Comparison of ENCODE assay signal across 24 mouse cellular contexts in genomic region chr11:108396076-108396829, GRCm38 (mm10). TPM values are rescaled to one million over a fixed set of nuclear protein-coding genes. Genes with fewer than 3 reads are reported as not detected.
DNase-seq lines count a peak whose midpoint lies in the region; ATAC-seq and TF ChIP-seq lines count a peak whose summit lies in the region.
"Had no signal": no experiment of that assay in that cellular context is flagged by ENCODE, and none has a peak within 500 bp of the region (broad histone marks: within the 10 kb centered on the region; RNA-seq: fewer than 3 reads in every experiment).

No protein-coding gene starts in this region.

- no peak overlapping the region for H3K9ac ChIP-seq in liver, embryonic 12.5 days
- no peak overlapping the region for H3K9ac ChIP-seq in liver, embryonic 11.5 days (ENCODE audit: low read depth, low read length)
- H3K9ac ChIP-seq in liver, postnatal 0 days (replicated peaks): peak overlapping the region; percentile 68
- H3K9ac ChIP-seq: forebrain, embryonic 12.5 days; forebrain, embryonic 15.5 days; heart, embryonic 13.5 days; hindbrain, embryonic 13.5 days had no signal

- no peaks in the 10 kb centered on the region for H3K27me3 ChIP-seq in erythroblast, embryonic 14.5 days (ENCODE audit: control insufficient read depth)
- H3K27me3 ChIP-seq in liver, embryonic 12.5 days (replicated peaks): no peaks in the 10 kb centered on the region
- H3K27me3 ChIP-seq in liver, embryonic 11.5 days (replicated peaks; ENCODE audit: control insufficient read depth, insufficient read depth, low read length): no peaks in the 10 kb centered on the region
- no peaks in the 10 kb centered on the region for H3K27me3 ChIP-seq in liver, postnatal 0 days (ENCODE audit: insufficient read depth, low read length)
- H3K27me3 ChIP-seq: forebrain, embryonic 12.5 days; forebrain, embryonic 15.5 days; heart, embryonic 13.5 days; hindbrain, embryonic 13.5 days had no signal

- H3K27ac ChIP-seq in liver, embryonic 12.5 days: no peak overlapping the region
- no peak overlapping the region for H3K27ac ChIP-seq in liver, embryonic 11.5 days (ENCODE audit: low read depth, low read length)
- peak overlapping the region; percentile 85 for H3K27ac ChIP-seq in liver, postnatal 0 days (ENCODE audit: low read depth)
- H3K27ac ChIP-seq: forebrain, embryonic 12.5 days; forebrain, embryonic 15.5 days; heart, adult 2 months; heart, embryonic 10.5 days; heart, embryonic 13.5 days; hindbrain, embryonic 13.5 days; hindbrain, postnatal 0 days had no signal

- no peak for ATAC-seq in erythroblast, adult 5-6 weeks (replicated peaks; ENCODE audit: low FRiP score, poor library complexity, severe bottlenecking)
- ATAC-seq in liver, embryonic 12.5 days: no peak
- no peak for ATAC-seq in liver, embryonic 11.5 days (replicated peaks; ENCODE audit: low FRiP score)
- peak; percentile 76 for ATAC-seq in liver, postnatal 0 days
- ATAC-seq: forebrain, embryonic 15.5 days; hindbrain, postnatal 0 days; Patski had no signal

- TF ChIP-seq CTCF in liver, postnatal 0 days (IDR thresholded peaks at IDR 0.05; ENCODE audit: low read depth): no peak

- no peaks in the 10 kb centered on the region for H3K4me1 ChIP-seq in erythroblast, embryonic 14.5 days (ENCODE audit: control insufficient read depth)
- no peaks in the 10 kb centered on the region for H3K4me1 ChIP-seq in liver, embryonic 12.5 days
- no peaks in the 10 kb centered on the region for H3K4me1 ChIP-seq in liver, embryonic 11.5 days (replicated peaks; ENCODE audit: control insufficient read depth, insufficient read depth, low read length)
- no peaks in the 10 kb centered on the region for H3K4me1 ChIP-seq in liver, postnatal 0 days (ENCODE audit: insufficient read depth)
- H3K4me1 ChIP-seq: forebrain, embryonic 12.5 days; forebrain, embryonic 15.5 days; heart, embryonic 10.5 days; hindbrain, embryonic 13.5 days had no signal

- DNase-seq in liver, embryonic 11.5 days (ENCODE audit: low spot score): no peak
- DNase-seq in liver, postnatal 0 days: no peak
- DNase-seq in urinary bladder, adult 2 months (ENCODE audit: low spot score): no peak
- DNase-seq in heart, postnatal 10 days: no peak
- DNase-seq: adrenal gland, postnatal 10 days; adrenal gland, postnatal 36 days; cerebellum, adult 18-20 months; cerebellum, adult 9-10 months; cerebellum, postnatal 14 days; gastrocnemius, postnatal 36 days; heart, adult 2 months had no signal

- H3K4me2 ChIP-seq in liver, embryonic 12.5 days: peak overlapping the region; percentile 31
- H3K4me2 ChIP-seq in liver, embryonic 11.5 days: no peak overlapping the region
- H3K4me2 ChIP-seq in liver, postnatal 0 days (ENCODE audit: low read depth, low read length): peak overlapping the region; percentile 45; the same call in 1 of the 2 replicates
- H3K4me2 ChIP-seq: forebrain, embryonic 12.5 days; forebrain, embryonic 15.5 days; heart, embryonic 13.5 days; hindbrain, embryonic 13.5 days had no signal

- TF ChIP-seq EP300 in liver, postnatal 0 days (IDR thresholded peaks at IDR 0.05; ENCODE audit: low read depth): no peak

- 64% methylated on average over 7 of the region's 7 CpGs for WGBS in liver, embryonic 12.5 days (ENCODE audit: insufficient replicate concordance)
- WGBS in liver, embryonic 11.5 days: 78% methylated on average over 7 of the region's 7 CpGs
- WGBS in liver, postnatal 0 days (ENCODE audit: insufficient replicate concordance): 63% methylated on average over 7 of the region's 7 CpGs

- intact Hi-C loops in heart, postnatal 10 days (cut with DNase I): no loop called here

- no peaks in the 10 kb centered on the region for H3K9me3 ChIP-seq in erythroblast, embryonic 14.5 days (ENCODE audit: control insufficient read depth, low read length)
- no peaks in the 10 kb centered on the region for H3K9me3 ChIP-seq in liver, embryonic 12.5 days (replicated peaks)
- no peaks in the 10 kb centered on the region for H3K9me3 ChIP-seq in liver, embryonic 11.5 days (ENCODE audit: control insufficient read depth, low read length)
- H3K9me3 ChIP-seq in liver, postnatal 0 days (ENCODE audit: low read length): no peaks in the 10 kb centered on the region
- H3K9me3 ChIP-seq: forebrain, embryonic 12.5 days; forebrain, embryonic 15.5 days; heart, embryonic 10.5 days; heart, embryonic 13.5 days; hindbrain, embryonic 13.5 days had no signal

- no peaks in the 10 kb centered on the region for H3K36me3 ChIP-seq in erythroblast, embryonic 14.5 days (ENCODE audit: control insufficient read depth)
- no peaks in the 10 kb centered on the region for H3K36me3 ChIP-seq in liver, embryonic 12.5 days
- no peaks in the 10 kb centered on the region for H3K36me3 ChIP-seq in liver, embryonic 11.5 days (ENCODE audit: control insufficient read depth, insufficient read depth, low read length)
- H3K36me3 ChIP-seq in liver, postnatal 0 days (replicated peaks; ENCODE audit: insufficient read depth, low read length): no peaks in the 10 kb centered on the region; the same call in 1 of the 2 replicates
- H3K36me3 ChIP-seq: forebrain, embryonic 12.5 days; forebrain, embryonic 15.5 days; heart, embryonic 10.5 days; heart, embryonic 13.5 days; hindbrain, embryonic 13.5 days had no signal

- peak overlapping the region; percentile 51 for H3K4me3 ChIP-seq in erythroblast, embryonic 14.5 days (replicated peaks)
- H3K4me3 ChIP-seq in liver, embryonic 12.5 days: no peak overlapping the region
- no peak overlapping the region for H3K4me3 ChIP-seq in liver, embryonic 11.5 days (ENCODE audit: low read depth, low read length)
- peak overlapping the region; percentile 49 for H3K4me3 ChIP-seq in liver, postnatal 0 days (ENCODE audit: low read depth, low read length)
- H3K4me3 ChIP-seq: forebrain, embryonic 12.5 days; forebrain, embryonic 15.5 days; heart, adult 2 months; heart, embryonic 10.5 days; heart, embryonic 13.5 days; hindbrain, embryonic 13.5 days had no signal

RNA-seq across cellular contexts. Expression of gene Cep112, which starts 28.7 kb away (rescaled TPM):
- polyA plus RNA-seq in erythroblast, embryonic 14.5 days (2012): not detected in 2 replicates
- total RNA-seq in erythroblast, adult 5-6 weeks (2015; ENCODE audit: low replicate concordance): not detected in 2 replicates
- not detected in 2 replicates for total RNA-seq in erythroblast, adult 5-6 weeks (2017; ENCODE audit: low replicate concordance)
- 2.7 and 2.8 TPM in 2 replicates for polyA plus RNA-seq in liver, embryonic 12.5 days (2016; fragmentation: Nextera tagmentation; extraction: Ambion mirVana)
- polyA plus RNA-seq in liver, embryonic 11.5 days (2014; fragmentation: Nextera tagmentation; extraction: Ambion mirVana): 3.9 and 5.7 TPM in 2 replicates
- 0.66 and 1.1 TPM in 2 replicates for polyA plus RNA-seq in liver, postnatal 0 days (2015; fragmentation: Nextera tagmentation; extraction: Ambion mirVana)
- 2.9 and 4.0 TPM in 2 replicates for polyA plus RNA-seq in urinary bladder, adult 2 months (2012; rRNA removed)
- total RNA-seq in heart, postnatal 10 days (2021): 10 to 100 TPM; 10.8 to 11.8 TPM

RNA-seq across cellular contexts. Expression of gene Prkca, which starts 52.5 kb away (rescaled TPM):
- 0.01 and 0.07 TPM in 2 replicates for polyA plus RNA-seq in erythroblast, embryonic 14.5 days (2012)
- total RNA-seq in erythroblast, adult 5-6 weeks (2015; ENCODE audit: low replicate concordance): 1.7 and 6.7 TPM in 2 replicates
- 0.42 and 3.2 TPM in 2 replicates for total RNA-seq in erythroblast, adult 5-6 weeks (2017; ENCODE audit: low replicate concordance)
- 6.4 and 7.5 TPM in 2 replicates for polyA plus RNA-seq in liver, embryonic 12.5 days (2016; fragmentation: Nextera tagmentation; extraction: Ambion mirVana)
- polyA plus RNA-seq in liver, embryonic 11.5 days (2014; fragmentation: Nextera tagmentation; extraction: Ambion mirVana): 10.1 and 12.4 TPM in 2 replicates
- 2.9 and 3.0 TPM in 2 replicates for polyA plus RNA-seq in liver, postnatal 0 days (2015; fragmentation: Nextera tagmentation; extraction: Ambion mirVana)
- 16.4 and 20.6 TPM in 2 replicates for polyA plus RNA-seq in urinary bladder, adult 2 months (2012; rRNA removed)
- total RNA-seq in heart, postnatal 10 days (2021): 10 to 100 TPM; 44.8 to 52.4 TPM

RNA-seq across cellular contexts. Expression of gene Apoh, which starts 53.1 kb away (rescaled TPM):
- polyA plus RNA-seq in erythroblast, embryonic 14.5 days (2012): 0.03 TPM in 1 of 2 replicates, not detected in the other
- total RNA-seq in erythroblast, adult 5-6 weeks (2015; ENCODE audit: low replicate concordance): not detected in 2 replicates
- total RNA-seq in erythroblast, adult 5-6 weeks (2017; ENCODE audit: low replicate concordance): not detected in 2 replicates
- polyA plus RNA-seq in liver, embryonic 12.5 days (2016; fragmentation: Nextera tagmentation; extraction: Ambion mirVana): 36.3 and 36.7 TPM in 2 replicates
- polyA plus RNA-seq in liver, embryonic 11.5 days (2014; fragmentation: Nextera tagmentation; extraction: Ambion mirVana): 8.7 and 10.6 TPM in 2 replicates
- polyA plus RNA-seq in liver, postnatal 0 days (2015; fragmentation: Nextera tagmentation; extraction: Ambion mirVana): 3,365 and 3,457 TPM in 2 replicates
- 0.17 and 0.62 TPM in 2 replicates for polyA plus RNA-seq in urinary bladder, adult 2 months (2012; rRNA removed)
- total RNA-seq in heart, postnatal 10 days (2021): under 1 TPM in 1 of 2 experiments, not detected in 1; 0.22 TPM
- total RNA-seq: ES-E14; granulocyte monocyte progenitor cell, adult 5-6 weeks; heart, adult 2 months; hematopoietic stem cell, adult 5-6 weeks; hindbrain, postnatal 0 days had no signal
- polyA plus RNA-seq: forebrain, embryonic 12.5 days; forebrain, embryonic 15.5 days had no signal

Comparison
In these comparisons a context has a peak if more than half of its experiments do, and no peak if none do; other contexts are left out.
1. H3K4me3 ChIP-seq: peak in erythroblast, embryonic 14.5 days (single experiment) and liver, postnatal 0 days (single experiment); none in liver, embryonic 12.5 days (single experiment) and liver, embryonic 11.5 days (single experiment).
2. RNA of gene Apoh, which starts 53.1 kb away (polyA plus RNA-seq): 3,365 to 3,457 TPM in liver, postnatal 0 days; 36.3 to 36.7 TPM in liver, embryonic 12.5 days, 8.7 to 10.6 TPM in liver, embryonic 11.5 days, 0.17 to 0.62 TPM in urinary bladder, adult 2 months and 0.03 TPM in erythroblast, embryonic 14.5 days; every median in the first group is over 10 times any median in the second.